Mouse (Mus musculus) megakaryocyte, embryonic 14.5 days (primary cell): ENCODE results near the gene 5330417C22Rik.

Experiments used
- FLI1 ChIP-seq: IDR thresholded peaks from 2 replicates; pipeline ENCODE4 v1.6.1; 2012; ENCODE audit warnings: low read length, inconsistent platforms, mixed read lengths
- GATA1 ChIP-seq: IDR thresholded peaks from 3 replicates; pipeline ENCODE4 v1.6.1; 2012; ENCODE audit warnings: mixed read lengths, low read length, inconsistent platforms, borderline replicate concordance

GRCm38 (mm10) chr3:108495486-108495885 is 40.9 kb downstream of the 5330417C22Rik start:
- no peak for TF ChIP-seq FLI1
- no peak for TF ChIP-seq GATA1
